Mouse (Mus musculus) forebrain, embryonic 12.5 days (tissue): ENCODE results near the gene Abhd6. TPM values are rescaled to one million over a fixed set of nuclear protein-coding genes. Genes with fewer than 3 reads are reported as not detected.
A peak's percentile ranks its signal among the peaks of the same experiment; 100 is the strongest.

Experiments used
- ATAC-seq: fragments of 200-750 bp; cut with Nextera tagmentation; 2 replicates; pipeline ENCODE4 v1.8.0; 2017; ENCODE audit warnings: moderate TSS enrichment; ENCODE audit not compliant: low FRiP score
- H3K27ac ChIP-seq: fragments of 300-500 bp; sonication (generic); 2 replicates; pipeline ENCODE4 v1.5.1; 2016; ENCODE audit warnings: mild to moderate bottlenecking
- H3K27me3 ChIP-seq: fragments of 300-500 bp; sonication (generic); 2 replicates; pipeline ENCODE4 v1.6.1; 2016; ENCODE audit warnings: mild to moderate bottlenecking
- H3K36me3 ChIP-seq: fragments of 300-500 bp; sonication (generic); replicated peaks from 2 replicates; pipeline ENCODE4 v1.6.1; 2016; ENCODE audit warnings: mild to moderate bottlenecking
- H3K4me1 ChIP-seq: fragments of 300-500 bp; sonication (generic); 2 replicates; pipeline ENCODE4 v1.6.1; 2016
- H3K4me2 ChIP-seq: fragments of 300-500 bp; sonication (generic); 2 replicates; pipeline ENCODE4 v1.6.1; 2016; ENCODE audit warnings: mild to moderate bottlenecking, moderate library complexity
- H3K4me3 ChIP-seq: fragments of 300-500 bp; sonication (generic); replicated peaks from 2 replicates; pipeline ENCODE4 v1.5.1; 2016; ENCODE audit warnings: mild to moderate bottlenecking
- H3K9ac ChIP-seq: fragments of 300-500 bp; sonication (generic); 2 replicates; pipeline ENCODE4 v1.6.1; 2016; ENCODE audit warnings: mild to moderate bottlenecking
- H3K9me3 ChIP-seq: fragments of 300-500 bp; sonication (generic); 2 replicates; pipeline ENCODE4 v1.6.1; 2016
- whole genome bisulfite sequencing: fragments of 180-500 bp; shearing (Covaris S2); methylation state at CpG from one replicate; pipeline ENCODE4 v1.1.7; 2016; 5-methylcytosine and 5-hydroxymethylcytosine counted together
- polyA plus RNA-seq: library from polyadenylated mRNA; unstranded; fragments of >200 nt; fragmentation: Nextera tagmentation; extraction: Ambion mirVana; gene quantifications from 2 replicates; pipeline ENCODE4 v1.2.1, GENCODE M21; 2016

Gene Abhd6
- polyA plus RNA-seq, 1 experiment from 2014 or later: 18.8 TPM

- Histone ChIP-seq H3K36me3 (no peaks in the 10 kb centered on the region), H3K27me3 (no peaks in the 10 kb centered on the region), H3K9me3 (no peaks in the 10 kb centered on the region), H3K4me3 (no peak overlapping the region), H3K4me1 (no peaks in the 10 kb centered on the region), H3K27ac (no peak overlapping the region), H3K9ac (no peak overlapping the region), H3K4me2 (no peak overlapping the region)
- 97% methylated on average over 1 of the region's 1 CpGs for WGBS
- no peak for ATAC-seq
Observed at GRCm38 (mm10) chr14:7977471-7977870, 25.2 kb upstream of the Abhd6 start.

GRCm38 (mm10) chr14:7978183-7978582 is 24.5 kb upstream of the Abhd6 start:
- 91% methylated on average over 1 of the region's 1 CpGs for WGBS
- Histone ChIP-seq H3K4me3 (no peak overlapping the region), H3K9ac (no peak overlapping the region), H3K4me2 (no peak overlapping the region), H3K9me3 (no peaks in the 10 kb centered on the region), H3K27me3 (no peaks in the 10 kb centered on the region), H3K27ac (no peak overlapping the region), H3K4me1 (no peaks in the 10 kb centered on the region), H3K36me3 (no peaks in the 10 kb centered on the region)
- no peak for ATAC-seq

- no peaks in the 10 kb centered on the region for H3K36me3 ChIP-seq
- no peak overlapping the region for H3K9ac ChIP-seq
- ATAC-seq: no peak
- no peaks in the 10 kb centered on the region for H3K27me3 ChIP-seq
- no peak overlapping the region for H3K4me2 ChIP-seq
- H3K4me1 ChIP-seq: no peaks in the 10 kb centered on the region
- 95% methylated on average over 1 of the region's 1 CpGs for WGBS
- H3K27ac ChIP-seq: no peak overlapping the region
- H3K9me3 ChIP-seq: no peaks in the 10 kb centered on the region
- no peak overlapping the region for H3K4me3 ChIP-seq
Observed at GRCm38 (mm10) chr14:7981226-7981625, 21.5 kb upstream of the Abhd6 start.

GRCm38 (mm10) chr14:7986913-7987312 is 15.8 kb upstream of the Abhd6 start:
- WGBS: 92% methylated on average over 6 of the region's 6 CpGs
- Histone ChIP-seq H3K9me3 (no peaks in the 10 kb centered on the region), H3K4me2 (no peak overlapping the region), H3K4me1 (no peaks in the 10 kb centered on the region), H3K4me3 (no peak overlapping the region), H3K27ac (no peak overlapping the region), H3K9ac (no peak overlapping the region), H3K36me3 (no peaks in the 10 kb centered on the region), H3K27me3 (no peaks in the 10 kb centered on the region)
- ATAC-seq: no peak

GRCm38 (mm10) chr14:7989371-7989770 is 13.3 kb upstream of the Abhd6 start:
- Histone ChIP-seq H3K9ac (no peak overlapping the region), H3K4me2 (no peak overlapping the region), H3K27ac (no peak overlapping the region), H3K9me3 (no peaks in the 10 kb centered on the region), H3K4me3 (no peak overlapping the region), H3K36me3 (no peaks in the 10 kb centered on the region), H3K4me1 (no peaks in the 10 kb centered on the region), H3K27me3 (0 out of 2 replicates have a peak, but pooled peaks cover under 1% of the 10 kb centered on the region)
- ATAC-seq: no peak
- WGBS: 34% methylated on average over 1 of the region's 1 CpGs

- 0 out of 2 replicates have a peak, but pooled peaks cover 3% of the 10 kb centered on the region for H3K27me3 ChIP-seq
- 81% methylated on average over 3 of the region's 3 CpGs for WGBS
- no peak overlapping the region for H3K4me3 ChIP-seq
- no peaks in the 10 kb centered on the region for H3K9me3 ChIP-seq
- no peak for ATAC-seq
- no peak overlapping the region for H3K9ac ChIP-seq
- no peaks in the 10 kb centered on the region for H3K4me1 ChIP-seq
- no peak overlapping the region for H3K27ac ChIP-seq
- H3K4me2 ChIP-seq: no peak overlapping the region
- H3K36me3 ChIP-seq: no peaks in the 10 kb centered on the region
Observed at GRCm38 (mm10) chr14:7989961-7990360, 12.7 kb upstream of the Abhd6 start.

GRCm38 (mm10) chr14:7991108-7991776 is 11.5 kb upstream of the Abhd6 start:
- Histone ChIP-seq H3K4me3 (no peak overlapping the region), H3K36me3 (no peaks in the 10 kb centered on the region), H3K4me1 (no peaks in the 10 kb centered on the region), H3K9ac (no peak overlapping the region), H3K27me3 (0 out of 2 replicates have a peak, but pooled peaks cover 7% of the 10 kb centered on the region), H3K4me2 (no peak overlapping the region), H3K9me3 (no peaks in the 10 kb centered on the region), H3K27ac (no peak overlapping the region)
- no peak for ATAC-seq
- WGBS: 84% methylated on average over 5 of the region's 5 CpGs

GRCm38 (mm10) chr14:7992158-7992557 is 10.5 kb upstream of the Abhd6 start:
- no peaks in the 10 kb centered on the region for H3K36me3 ChIP-seq
- no peak for ATAC-seq
- no peak overlapping the region for H3K27ac ChIP-seq
- no peak overlapping the region for H3K4me2 ChIP-seq
- 0 out of 2 replicates have a peak, but pooled peaks cover under 1% of the 10 kb centered on the region for H3K4me1 ChIP-seq
- no peak overlapping the region for H3K9ac ChIP-seq
- 81% methylated on average over 6 of the region's 6 CpGs for WGBS
- no peak overlapping the region for H3K4me3 ChIP-seq
- H3K9me3 ChIP-seq: no peaks in the 10 kb centered on the region
- H3K27me3 ChIP-seq: 0 out of 2 replicates have a peak, but pooled peaks cover 7% of the 10 kb centered on the region

- H3K9ac ChIP-seq: no peak within 1 kb of the TSS
- no peak within 1 kb of the TSS for H3K27ac ChIP-seq
- no peak within 1 kb of the TSS for H3K4me3 ChIP-seq
- H3K27me3 ChIP-seq: peaks cover 11% of the 10 kb centered on the region
- H3K4me1 ChIP-seq: 0 out of 2 replicates have a peak, but pooled peaks cover 2% of the 10 kb centered on the region
- no peak within 1 kb of the TSS for H3K4me2 ChIP-seq
- no peaks in the 10 kb centered on the region for H3K9me3 ChIP-seq
- no peaks in the 10 kb centered on the region for H3K36me3 ChIP-seq
- 76% methylated on average over 8 of the region's 8 CpGs for WGBS
- no peak for ATAC-seq
Observed at GRCm38 (mm10) chr14:7994271-7994767, 8.4 kb upstream of the Abhd6 start, which contains the start of gene Dnase1l3. Dnase1l3 (minus strand) TSS chr14:7994573.

- no peaks in the 10 kb centered on the region for H3K9me3 ChIP-seq
- 0 out of 2 replicates have a peak overlapping the region, but pooled peaks have one; percentile 16 for H3K4me3 ChIP-seq
- H3K9ac ChIP-seq: peak overlapping the region; percentile 36; the same call in 1 of the 2 replicates
- no peak overlapping the region for H3K27ac ChIP-seq
- peak; percentile 72; the same call in 1 of the 2 replicates for ATAC-seq
- H3K27me3 ChIP-seq: peaks cover 40% of the 10 kb centered on the region
- H3K4me1 ChIP-seq: peaks cover 5% of the 10 kb centered on the region; the same call in 1 of the 2 replicates
- WGBS: 3% methylated on average over 15 of the region's 15 CpGs
- no peaks in the 10 kb centered on the region for H3K36me3 ChIP-seq
- peak overlapping the region; percentile 44 for H3K4me2 ChIP-seq
Observed at GRCm38 (mm10) chr14:7997255-7997696, 5.4 kb upstream of the Abhd6 start.

GRCm38 (mm10) chr14:7999030-7999429 is 3.7 kb upstream of the Abhd6 start:
- no peak overlapping the region for H3K27ac ChIP-seq
- peaks cover 12% of the 10 kb centered on the region for H3K4me1 ChIP-seq
- WGBS: 82% methylated on average over 3 of the region's 3 CpGs
- no peaks in the 10 kb centered on the region for H3K9me3 ChIP-seq
- no peak for ATAC-seq
- H3K4me2 ChIP-seq: no peak overlapping the region
- no peaks in the 10 kb centered on the region for H3K36me3 ChIP-seq
- H3K27me3 ChIP-seq: peaks cover 42% of the 10 kb centered on the region
- no peak overlapping the region for H3K4me3 ChIP-seq
- no peak overlapping the region for H3K9ac ChIP-seq

- Histone ChIP-seq H3K27ac (no peak overlapping the region), H3K9me3 (no peaks in the 10 kb centered on the region), H3K4me2 (no peak overlapping the region), H3K4me3 (no peak overlapping the region), H3K4me1 (peaks cover 16% of the 10 kb centered on the region), H3K36me3 (no peaks in the 10 kb centered on the region), H3K27me3 (peaks cover 44% of the 10 kb centered on the region), H3K9ac (no peak overlapping the region)
- 89% methylated on average over 5 of the region's 5 CpGs for WGBS
- no peak for ATAC-seq
Observed at GRCm38 (mm10) chr14:7999435-7999834, 3.3 kb upstream of the Abhd6 start.

GRCm38 (mm10) chr14:8000247-8000646 is 2.5 kb upstream of the Abhd6 start:
- ATAC-seq: no peak
- no peak overlapping the region for H3K4me3 ChIP-seq
- H3K4me1 ChIP-seq: peaks cover 17% of the 10 kb centered on the region
- H3K27me3 ChIP-seq: peaks cover 43% of the 10 kb centered on the region
- 88% methylated on average over 5 of the region's 5 CpGs for WGBS
- H3K9ac ChIP-seq: no peak overlapping the region
- no peaks in the 10 kb centered on the region for H3K36me3 ChIP-seq
- no peaks in the 10 kb centered on the region for H3K9me3 ChIP-seq
- H3K4me2 ChIP-seq: no peak overlapping the region
- H3K27ac ChIP-seq: no peak overlapping the region
